Mouse (Mus musculus) heart, postnatal 0 days (tissue): ENCODE measurements around the gene Gamt. TPM values are rescaled to one million over a fixed set of nuclear protein-coding genes. Genes with fewer than 3 reads are reported as not detected.

ENCODE experiments used
- ATAC-seq: fragments of 200-750 bp; cut with Nextera tagmentation; 2 replicates; pipeline ENCODE4 v1.8.0; 2017; ENCODE audit warnings: low read depth, moderate number of reproducible peaks, moderate library complexity; ENCODE audit not compliant: insufficient read depth
- DNase-seq: peaks from one replicate; pipeline ENCODE4 v3.0.0-alpha.2; 2016; ENCODE audit warnings: low spot score
- H3K27ac ChIP-seq: fragments of 300-500 bp; sonication (generic); 2 replicates; pipeline ENCODE4 v1.5.1; 2014; ENCODE audit warnings: low read depth, mild to moderate bottlenecking
- H3K27me3 ChIP-seq: fragments of 300-500 bp; sonication (generic); 2 replicates; pipeline ENCODE4 v1.6.1; 2014; ENCODE audit warnings: low read length, mixed read lengths; ENCODE audit not compliant: control insufficient read depth, insufficient read depth
- H3K36me3 ChIP-seq: fragments of 300-500 bp; sonication (generic); replicated peaks from 2 replicates; pipeline ENCODE4 v1.6.1; 2014; ENCODE audit warnings: low read length, mixed read lengths; ENCODE audit not compliant: control insufficient read depth, insufficient read depth
- H3K4me1 ChIP-seq: fragments of 300-500 bp; sonication (generic); 2 replicates; pipeline ENCODE4 v1.6.1; 2014; ENCODE audit warnings: antibody characterized with exemption; ENCODE audit not compliant: control insufficient read depth, insufficient read depth
- H3K4me2 ChIP-seq: fragments of 300-500 bp; sonication (generic); 2 replicates; pipeline ENCODE4 v1.6.1; 2014; ENCODE audit warnings: low read depth, mild to moderate bottlenecking, low read length, moderate library complexity
- H3K4me3 ChIP-seq: fragments of 300-500 bp; sonication (generic); 2 replicates; pipeline ENCODE4 v1.5.1; 2014; ENCODE audit warnings: low read depth, low read length
- H3K9ac ChIP-seq: fragments of 300-500 bp; sonication (generic); replicated peaks from 2 replicates; pipeline ENCODE4 v1.6.1; 2014; ENCODE audit warnings: low read depth, low read length, mixed read lengths
- H3K9me3 ChIP-seq: fragments of 300-500 bp; sonication (generic); replicated peaks from 2 replicates; pipeline ENCODE4 v1.6.1; 2016; ENCODE audit warnings: low read length; ENCODE audit not compliant: control insufficient read depth
- CTCF ChIP-seq: IDR thresholded peaks from 2 replicates; pipeline ENCODE4 v1.5.1; 2016; ENCODE audit warnings: antibody characterized with exemption, control low read depth, low read depth
- EP300 ChIP-seq: IDR thresholded peaks from 2 replicates; pipeline ENCODE4 v1.6.1; 2016; ENCODE audit warnings: antibody characterized with exemption, low read depth
- WGBS: fragments of 180-500 bp; shearing (Covaris S2); extraction: QIAGEN DNeasy Blood & Tissue Kit; methylation state at CpG from one replicate; pipeline ENCODE4 v1.1.7; 2014; 5-methylcytosine and 5-hydroxymethylcytosine counted together
- polyA plus RNA-seq: library from polyadenylated mRNA; unstranded; fragments of >200 nt; fragmentation: Nextera tagmentation; extraction: Ambion mirVana; gene quantifications from 2 replicates; pipeline ENCODE4 v1.2.1, GENCODE M21; 2015
- total RNA-seq: library from RNA; depleted of rRNA; stranded (reverse); fragments of >200 nt; gene quantifications from 2 replicates; pipeline ENCODE4 v1.2.3, GENCODE M21; 2014; ENCODE audit warnings: low replicate concordance

Gamt gene
- total and polyA plus RNA-seq, 2 experiments from 2014 or later = 22.8 to 27.7 TPM

- Histone ChIP-seq H3K4me1 (peaks cover 16% of the 10 kb centered on the region), H3K4me2 (no peak overlapping the region), H3K4me3 (no peak overlapping the region), H3K9me3 (no peaks in the 10 kb centered on the region), H3K27me3 (no peaks in the 10 kb centered on the region), H3K27ac (peak overlapping the region; percentile 78), H3K36me3 (peaks cover 81% of the 10 kb centered on the region), H3K9ac (peak overlapping the region; percentile 33; the same call in 1 of the 2 replicates)
- ATAC-seq (no peak), DNase-seq (no peak)
- TF ChIP-seq EP300 = no peak
- no peak for TF ChIP-seq CTCF
- WGBS = 75% methylated on average over 20 of the region's 20 CpGs
These were observed 21.9 kb upstream of the Gamt start for GRCm38 (mm10) chr10:80282481-80283441.

DNA sequence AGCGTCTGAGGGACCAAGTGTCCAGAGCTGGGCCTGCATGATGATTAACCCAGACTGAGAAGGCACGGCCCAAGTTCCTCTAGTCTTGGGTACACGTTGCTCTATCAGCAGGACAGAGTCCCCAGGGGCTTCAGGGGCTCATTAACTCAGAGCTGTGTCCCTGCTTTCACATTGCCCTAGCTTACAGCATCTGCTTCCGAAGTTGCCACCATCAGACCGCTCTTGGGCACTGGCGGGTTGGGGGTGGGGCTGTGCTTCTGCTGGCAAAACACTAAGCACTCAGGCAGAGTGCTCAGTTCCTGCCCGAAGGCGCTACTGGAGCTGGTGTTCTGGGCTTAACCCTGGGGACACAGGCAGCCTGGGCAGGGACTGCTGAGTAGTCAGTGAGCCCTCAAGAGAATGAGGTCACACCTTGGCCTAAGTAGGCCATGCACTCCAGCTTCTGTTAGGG lies 21.1 kb upstream of the Gamt start:
- DNase-seq (peak; percentile 29), ATAC-seq (peak; percentile 13; the same call in 1 of the 2 replicates)
- Histone ChIP-seq H3K27me3 (no peaks in the 10 kb centered on the region), H3K27ac (peak overlapping the region; percentile 78), H3K4me3 (no peak overlapping the region), H3K9ac (peak overlapping the region; percentile 33; the same call in 1 of the 2 replicates), H3K4me2 (no peak overlapping the region), H3K9me3 (no peaks in the 10 kb centered on the region), H3K36me3 (peaks cover 81% of the 10 kb centered on the region), H3K4me1 (peaks cover 16% of the 10 kb centered on the region)
- 42% methylated on average over 8 of the region's 8 CpGs for WGBS
- TF ChIP-seq CTCF = no peak
- no peak for TF ChIP-seq EP300

DNA sequence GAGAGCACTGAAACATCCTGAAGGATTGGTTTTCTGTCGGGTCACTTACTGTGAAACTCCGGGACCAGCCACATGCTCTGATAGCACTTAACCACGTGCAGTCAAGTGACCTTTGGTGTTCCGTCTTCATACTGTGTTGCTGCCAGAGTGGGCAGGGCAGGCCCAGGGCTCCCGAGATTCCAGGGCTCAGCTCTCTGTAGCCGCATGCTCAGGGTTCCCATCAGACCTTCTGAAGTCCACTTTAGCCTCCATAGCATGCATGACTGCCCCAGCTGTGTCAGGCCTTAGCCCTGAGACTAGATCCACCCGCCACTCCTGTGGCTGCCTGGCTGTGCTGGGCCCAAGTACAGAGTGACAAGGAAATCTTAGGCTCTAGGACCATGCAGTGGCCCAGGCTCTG lies 20.5 kb upstream of the Gamt start:
- Histone ChIP-seq H3K27me3 (no peaks in the 10 kb centered on the region), H3K4me2 (no peak overlapping the region), H3K9ac (no peak overlapping the region), H3K9me3 (no peaks in the 10 kb centered on the region), H3K4me1 (peaks cover 16% of the 10 kb centered on the region), H3K4me3 (no peak overlapping the region), H3K36me3 (peaks cover 80% of the 10 kb centered on the region), H3K27ac (peak overlapping the region; percentile 78)
- DNase-seq (peak; percentile 78), ATAC-seq (peak; percentile 84)
- 41% methylated on average over 7 of the region's 7 CpGs for WGBS
- TF ChIP-seq EP300 = no peak
- TF ChIP-seq CTCF = no peak

GRCm38 (mm10) chr10:80279273-80279672 lies 18.5 kb upstream of the Gamt start:
- ATAC-seq (no peak), DNase-seq (no peak)
- TF ChIP-seq CTCF (no peak), EP300 (no peak)
- H3K9ac ChIP-seq = no peak overlapping the region
- no peak overlapping the region for H3K27ac ChIP-seq
- H3K4me1 ChIP-seq = peaks cover 16% of the 10 kb centered on the region
- no peaks in the 10 kb centered on the region for H3K27me3 ChIP-seq
- H3K9me3 ChIP-seq = no peaks in the 10 kb centered on the region
- no peak overlapping the region for H3K4me3 ChIP-seq
- H3K4me2 ChIP-seq = no peak overlapping the region
- peaks cover 80% of the 10 kb centered on the region for H3K36me3 ChIP-seq
- WGBS = 88% methylated on average over 12 of the region's 12 CpGs

GRCm38 (mm10) chr10:80278390-80278789 lies 17.6 kb upstream of the Gamt start:
- DNase-seq (no peak), ATAC-seq (no peak)
- no peaks in the 10 kb centered on the region for H3K9me3 ChIP-seq
- no peak for TF ChIP-seq CTCF
- TF ChIP-seq EP300 = no peak
- H3K27me3 ChIP-seq = no peaks in the 10 kb centered on the region
- H3K9ac ChIP-seq = no peak overlapping the region
- peaks cover 75% of the 10 kb centered on the region for H3K36me3 ChIP-seq
- WGBS = 89% methylated on average over 9 of the region's 9 CpGs
- H3K4me3 ChIP-seq = no peak overlapping the region
- no peak overlapping the region for H3K27ac ChIP-seq
- no peak overlapping the region for H3K4me2 ChIP-seq
- peaks cover 16% of the 10 kb centered on the region for H3K4me1 ChIP-seq

- ATAC-seq = no peak
- H3K4me1 ChIP-seq = peaks cover 9% of the 10 kb centered on the region
- peaks cover 69% of the 10 kb centered on the region for H3K36me3 ChIP-seq
- 69% methylated on average over 5 of the region's 5 CpGs for WGBS
- no peak for DNase-seq
- H3K27ac ChIP-seq = no peak overlapping the region
- no peaks in the 10 kb centered on the region for H3K9me3 ChIP-seq
- no peak overlapping the region for H3K4me3 ChIP-seq
- no peaks in the 10 kb centered on the region for H3K27me3 ChIP-seq
- no peak for TF ChIP-seq CTCF
- no peak for TF ChIP-seq EP300
- H3K4me2 ChIP-seq = no peak overlapping the region
- no peak overlapping the region for H3K9ac ChIP-seq
These were observed 15.4 kb upstream of the Gamt start for GRCm38 (mm10) chr10:80276238-80276637.
